Mouse (Mus musculus): ENCODE data around the gene Trim17. TPM values are rescaled to one million over a fixed set of nuclear protein-coding genes. Genes with fewer than 3 reads are reported as not detected.

Gene Trim17
- total and polyA plus RNA-seq, 3 experiments: 0.50 to 0.82 TPM; not detected in 1

DNA sequence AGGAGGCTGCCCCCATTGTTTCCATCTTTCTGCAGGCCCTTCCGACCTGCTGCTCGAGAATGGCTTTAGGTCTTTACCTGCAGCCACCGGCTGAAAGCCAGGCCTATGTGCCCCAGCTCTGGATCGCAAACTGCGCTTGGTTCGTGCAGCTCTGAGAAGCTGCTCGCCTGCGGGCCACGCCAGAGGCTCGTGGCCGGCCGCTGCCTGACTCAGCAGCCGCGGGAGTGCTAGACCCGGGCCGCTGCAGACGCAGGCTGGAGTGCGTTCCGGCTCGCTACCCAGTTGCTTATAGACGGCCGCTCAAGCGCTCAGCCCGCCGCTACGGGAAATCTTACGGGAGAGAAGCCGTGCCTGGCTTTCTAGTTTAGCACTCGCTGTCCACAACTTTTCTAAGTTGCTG lies 22.7 kb downstream of the Trim17 start:
- Histone ChIP-seq H3K27ac (ENCODE audit: control insufficient read depth, low read depth, low read length) (peak overlapping the region; percentile 89), H3K79me2 (ENCODE audit: control insufficient read depth, insufficient read depth, low read length, poor library complexity) (peaks cover 54% of the 10 kb centered on the region), H3K36me3 (ENCODE audit: control insufficient read depth in 1 of 2, insufficient read depth in 2 of 2, low read length in 2 of 2) (peaks cover 2 to 25% of the 10 kb centered on the region in 2 experiments; a peak in 3 of 4 replicates), H3K9me3 (replicated peaks; ENCODE audit: insufficient read depth, low read length) (no peaks in the 10 kb centered on the region), H3K4me3 (ENCODE audit: control insufficient read depth in 1 of 2, insufficient read depth in 1 of 2, low read depth in 2 of 2, low read length in 2 of 2) (peak overlapping the region; percentile 88 to 97), H3K27me3 (ENCODE audit: control insufficient read depth in 1 of 2, insufficient read depth in 2 of 2, low read length in 2 of 2) (no peaks in the 10 kb centered on the region), H3K4me1 (ENCODE audit: control insufficient read depth in 1 of 2, insufficient read depth in 2 of 2, low read length in 2 of 2) (peaks cover 15 to 18% of the 10 kb centered on the region in 2 experiments), H3K9ac (ENCODE audit: control insufficient read depth, low read depth, low read length, poor library complexity, severe bottlenecking) (peak overlapping the region; percentile 81)
- TF ChIP-seq HCFC1 (IDR thresholded peaks at IDR 0.05; ENCODE audit: low read depth, low read length) (0 out of 2 replicates have a peak, but pooled peaks have one; percentile 31), RAD21 (IDR thresholded peaks at IDR 0.05; ENCODE audit: low read depth, low read length) (no peak), MAX (IDR thresholded peaks at IDR 0.05; ENCODE audit: low read length) (no peak), UBTF (IDR thresholded peaks at IDR 0.05; ENCODE audit: borderline replicate concordance, insufficient read depth, low read depth, low read length) (peak; percentile 89; the same call in 1 of the 2 replicates), KAT2A (conservative IDR thresholded peaks at IDR 0.05; ENCODE audit: low read depth, low read length) (no peak), MEF2A (IDR thresholded peaks at IDR 0.05; ENCODE audit: extremely low read depth, insufficient replicate concordance, low read depth, low read length, poor library complexity, severe bottlenecking) (no peak), TCF12 (IDR thresholded peaks at IDR 0.05; ENCODE audit: low read depth, low read length) (no peak), POLR2A (IDR thresholded peaks at IDR 0.05; ENCODE audit: control insufficient read depth in 1 of 2, insufficient read depth in 1 of 2, low read depth in 1 of 2, low read length in 2 of 2, poor library complexity in 1 of 2) (no peak)
- DNase-seq (ENCODE audit: low read depth, low spot score): peak; percentile 65

- Histone ChIP-seq H3K4me1 (ENCODE audit: control insufficient read depth in 1 of 2, insufficient read depth in 2 of 2, low read length in 2 of 2) (peaks cover 15 to 18% of the 10 kb centered on the region in 2 experiments), H3K9me3 (replicated peaks; ENCODE audit: insufficient read depth, low read length) (no peaks in the 10 kb centered on the region), H3K27me3 (ENCODE audit: control insufficient read depth in 1 of 2, insufficient read depth in 2 of 2, low read length in 2 of 2) (no peaks in the 10 kb centered on the region), H3K79me2 (ENCODE audit: control insufficient read depth, insufficient read depth, low read length, poor library complexity) (peaks cover 52% of the 10 kb centered on the region), H3K4me3 (ENCODE audit: control insufficient read depth in 1 of 2, insufficient read depth in 1 of 2, low read depth in 2 of 2, low read length in 2 of 2) (peak overlapping the region; percentile 88 to 97), H3K9ac (ENCODE audit: control insufficient read depth, low read depth, low read length, poor library complexity, severe bottlenecking) (peak overlapping the region; percentile 81), H3K27ac (ENCODE audit: control insufficient read depth, low read depth, low read length) (peak overlapping the region; percentile 89), H3K36me3 (ENCODE audit: control insufficient read depth in 1 of 2, insufficient read depth in 2 of 2, low read length in 2 of 2) (peaks cover 5 to 23% of the 10 kb centered on the region in 2 experiments; a peak in 3 of 4 replicates)
- peak; percentile 67 for DNase-seq (ENCODE audit: low read depth, low spot score)
- TF ChIP-seq CHD1 (IDR thresholded peaks at IDR 0.05; ENCODE audit: low read depth, low read length) (no peak), RCOR1 (IDR thresholded peaks at IDR 0.05; ENCODE audit: low read depth, low read length) (0 out of 2 replicates have a peak, but pooled peaks have one; percentile 14), POLR2A (IDR thresholded peaks at IDR 0.05; ENCODE audit: control insufficient read depth in 1 of 2, insufficient read depth in 1 of 2, low read depth in 1 of 2, low read length in 2 of 2, poor library complexity in 1 of 2) (peak in 1 of 2 experiments; percentile 71; a peak in 1 of 4 replicates), ETS1 (IDR thresholded peaks at IDR 0.05; ENCODE audit: low read depth, low read length) (no peak), MXI1 (IDR thresholded peaks at IDR 0.05; ENCODE audit: low read depth, low read length) (peak; percentile 87; the same call in 1 of the 2 replicates), MAX (IDR thresholded peaks at IDR 0.05; ENCODE audit: low read length) (peak; percentile 72)
Observed at GRCm38 (mm10) chr11:58977607-58978026, 23.1 kb downstream of the Trim17 start.

Data from MEL (cell line).